Mouse (Mus musculus) liver, embryonic 12.5 days (tissue): ENCODE data around the gene Acp6. TPM values are rescaled to one million over a fixed set of nuclear protein-coding genes. Genes with fewer than 3 reads are reported as not detected.

ENCODE experiments used
- polyA plus RNA-seq: library from polyadenylated mRNA; unstranded; fragments of >200 nt; fragmentation: Nextera tagmentation; extraction: Ambion mirVana; gene quantifications from 2 replicates; pipeline ENCODE4 v1.2.1, GENCODE M21; 2016

Acp6 gene
- polyA plus RNA-seq, 1 experiment from 2014 or later = 22.8 TPM

Other genes starting within 250 kb of the Acp6 start
- gene Gja8, start 232.8 kb upstream of the Acp6 start, polyA plus RNA-seq = not detected in 2 replicates
- gene Bcl9, start 139.1 kb downstream of the Acp6 start, polyA plus RNA-seq = 7.9 and 9.3 TPM in 2 replicates